Mouse (Mus musculus) liver, embryonic 12.5 days (tissue): ENCODE data around the gene Jazf1. TPM values are rescaled to one million over a fixed set of nuclear protein-coding genes. Genes with fewer than 3 reads are reported as not detected.

Experiments
- ATAC-seq: fragments of 200-750 bp; cut with Nextera tagmentation; 2 replicates; pipeline ENCODE4 v1.8.0; 2017; ENCODE audit warnings: moderate number of reproducible peaks, mild to moderate bottlenecking, moderate library complexity
- H3K27ac ChIP-seq: fragments of 300-500 bp; sonication (generic); 2 replicates; pipeline ENCODE4 v1.5.1; 2016; ENCODE audit warnings: mild to moderate bottlenecking
- H3K27me3 ChIP-seq: fragments of 300-500 bp; sonication (generic); replicated peaks from 2 replicates; pipeline ENCODE4 v1.6.1; 2016; ENCODE audit warnings: mild to moderate bottlenecking, moderate library complexity
- H3K36me3 ChIP-seq: fragments of 300-500 bp; sonication (generic); 2 replicates; pipeline ENCODE4 v1.6.1; 2016; ENCODE audit warnings: mild to moderate bottlenecking, moderate library complexity
- H3K4me1 ChIP-seq: fragments of 300-500 bp; sonication (generic); 2 replicates; pipeline ENCODE4 v1.6.1; 2016
- H3K4me2 ChIP-seq: fragments of 300-500 bp; sonication (generic); 2 replicates; pipeline ENCODE4 v1.6.1; 2016; ENCODE audit warnings: mild to moderate bottlenecking, moderate library complexity
- H3K4me3 ChIP-seq: fragments of 300-500 bp; sonication (generic); 2 replicates; pipeline ENCODE4 v1.5.1; 2016; ENCODE audit warnings: mild to moderate bottlenecking, moderate library complexity
- H3K9ac ChIP-seq: fragments of 300-500 bp; sonication (generic); 2 replicates; pipeline ENCODE4 v1.6.1; 2016; ENCODE audit warnings: mild to moderate bottlenecking, moderate library complexity
- H3K9me3 ChIP-seq: fragments of 300-500 bp; sonication (generic); replicated peaks from 2 replicates; pipeline ENCODE4 v1.6.1; 2016; ENCODE audit warnings: mild to moderate bottlenecking, moderate library complexity
- WGBS: fragments of 180-500 bp; shearing (Covaris S2); methylation state at CpG from one replicate; pipeline ENCODE4 v1.1.7; 2016; ENCODE audit not compliant: insufficient replicate concordance; 5-methylcytosine and 5-hydroxymethylcytosine counted together
- polyA plus RNA-seq: library from polyadenylated mRNA; unstranded; fragments of >200 nt; fragmentation: Nextera tagmentation; extraction: Ambion mirVana; gene quantifications from 2 replicates; pipeline ENCODE4 v1.2.1, GENCODE M21; 2016

The Jazf1 gene
- polyA plus RNA-seq, 1 experiment from 2014 or later = 1.3 TPM

GRCm38 (mm10) chr6:53045501-53045900 is 22.9 kb downstream of the Jazf1 start:
- no peaks in the 10 kb centered on the region for H3K9me3 ChIP-seq
- H3K4me1 ChIP-seq = no peaks in the 10 kb centered on the region
- no peak for ATAC-seq
- H3K27ac ChIP-seq = no peak overlapping the region
- WGBS = 45% methylated on average over 2 of the region's 2 CpGs
- no peaks in the 10 kb centered on the region for H3K27me3 ChIP-seq
- no peak overlapping the region for H3K9ac ChIP-seq
- no peak overlapping the region for H3K4me3 ChIP-seq
- H3K4me2 ChIP-seq = no peak overlapping the region
- H3K36me3 ChIP-seq = no peaks in the 10 kb centered on the region

- Histone ChIP-seq H3K27me3 (no peaks in the 10 kb centered on the region), H3K36me3 (no peaks in the 10 kb centered on the region), H3K9ac (no peak overlapping the region), H3K4me3 (no peak overlapping the region), H3K4me2 (no peak overlapping the region), H3K4me1 (no peaks in the 10 kb centered on the region), H3K9me3 (no peaks in the 10 kb centered on the region), H3K27ac (no peak overlapping the region)
- ATAC-seq = no peak
- 36% methylated on average over 3 of the region's 3 CpGs for WGBS
Measured at GRCm38 (mm10) chr6:53038176-53038575, 30.3 kb downstream of the Jazf1 start.

DNA sequence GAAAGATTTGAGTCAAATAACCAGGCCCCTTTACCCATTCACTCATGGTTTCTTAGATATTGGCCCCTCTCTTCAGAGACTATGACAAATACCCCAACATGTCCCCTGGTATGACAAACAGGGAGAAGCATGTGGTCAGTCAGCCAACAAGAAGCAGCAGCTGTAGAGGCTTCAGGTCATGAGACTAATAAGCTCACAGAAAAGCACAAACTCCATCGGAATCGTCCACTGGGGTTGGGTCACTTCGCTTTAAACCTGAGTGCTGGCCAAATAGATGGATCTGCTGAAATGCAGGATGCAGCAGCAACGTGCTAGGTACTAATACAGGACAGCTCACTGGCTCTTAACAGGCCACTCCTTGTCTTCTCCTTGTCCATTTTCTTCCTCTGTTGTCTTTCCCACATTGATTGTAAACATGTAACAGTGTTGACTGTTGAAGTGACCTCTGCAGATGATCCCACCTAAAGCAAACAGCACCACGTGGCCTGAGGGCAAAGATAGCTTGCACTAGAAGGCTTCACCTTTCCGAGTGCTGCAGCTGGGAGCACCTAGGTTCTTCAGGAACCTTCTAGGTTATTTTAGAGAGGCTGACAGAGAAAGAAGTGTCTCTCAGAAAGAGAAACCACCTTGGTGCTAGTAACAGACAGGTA is 33.9 kb downstream of the Jazf1 start:
- Histone ChIP-seq H3K36me3 (no peaks in the 10 kb centered on the region), H3K9me3 (no peaks in the 10 kb centered on the region), H3K4me1 (no peaks in the 10 kb centered on the region), H3K9ac (no peak overlapping the region), H3K27me3 (no peaks in the 10 kb centered on the region), H3K4me3 (no peak overlapping the region), H3K4me2 (no peak overlapping the region), H3K27ac (no peak overlapping the region)
- no peak for ATAC-seq
- WGBS = 61% methylated on average over 6 of the region's 6 CpGs

GRCm38 (mm10) chr6:53032730-53033484 is 35.5 kb downstream of the Jazf1 start:
- WGBS = 51% methylated on average over 4 of the region's 4 CpGs
- no peaks in the 10 kb centered on the region for H3K9me3 ChIP-seq
- H3K4me2 ChIP-seq = no peak overlapping the region
- no peaks in the 10 kb centered on the region for H3K4me1 ChIP-seq
- no peak overlapping the region for H3K4me3 ChIP-seq
- no peak for ATAC-seq
- H3K27me3 ChIP-seq = no peaks in the 10 kb centered on the region
- H3K9ac ChIP-seq = no peak overlapping the region
- H3K36me3 ChIP-seq = no peaks in the 10 kb centered on the region
- H3K27ac ChIP-seq = no peak overlapping the region

- no peak overlapping the region for H3K27ac ChIP-seq
- H3K36me3 ChIP-seq = no peaks in the 10 kb centered on the region
- H3K4me1 ChIP-seq = no peaks in the 10 kb centered on the region
- ATAC-seq = no peak
- WGBS = 62% methylated on average over 2 of the region's 2 CpGs
- H3K27me3 ChIP-seq = no peaks in the 10 kb centered on the region
- H3K9me3 ChIP-seq = no peaks in the 10 kb centered on the region
- no peak overlapping the region for H3K9ac ChIP-seq
- no peak overlapping the region for H3K4me3 ChIP-seq
- H3K4me2 ChIP-seq = no peak overlapping the region
Measured at GRCm38 (mm10) chr6:53022069-53022468, 46.4 kb downstream of the Jazf1 start.

GRCm38 (mm10) chr6:53021081-53021480 is 47.4 kb downstream of the Jazf1 start:
- no peaks in the 10 kb centered on the region for H3K4me1 ChIP-seq
- WGBS = 57% methylated on average over 2 of the region's 2 CpGs
- no peak for ATAC-seq
- no peaks in the 10 kb centered on the region for H3K27me3 ChIP-seq
- no peak overlapping the region for H3K4me2 ChIP-seq
- H3K9me3 ChIP-seq = no peaks in the 10 kb centered on the region
- H3K36me3 ChIP-seq = no peaks in the 10 kb centered on the region
- H3K4me3 ChIP-seq = no peak overlapping the region
- no peak overlapping the region for H3K27ac ChIP-seq
- H3K9ac ChIP-seq = no peak overlapping the region

GRCm38 (mm10) chr6:53017357-53018205 is 50.9 kb downstream of the Jazf1 start:
- Histone ChIP-seq H3K4me1 (no peaks in the 10 kb centered on the region), H3K4me3 (no peak overlapping the region), H3K4me2 (no peak overlapping the region), H3K9me3 (no peaks in the 10 kb centered on the region), H3K9ac (no peak overlapping the region), H3K36me3 (no peaks in the 10 kb centered on the region), H3K27ac (no peak overlapping the region), H3K27me3 (no peaks in the 10 kb centered on the region)
- 47% methylated on average over 4 of the region's 4 CpGs for WGBS
- no peak for ATAC-seq

DNA sequence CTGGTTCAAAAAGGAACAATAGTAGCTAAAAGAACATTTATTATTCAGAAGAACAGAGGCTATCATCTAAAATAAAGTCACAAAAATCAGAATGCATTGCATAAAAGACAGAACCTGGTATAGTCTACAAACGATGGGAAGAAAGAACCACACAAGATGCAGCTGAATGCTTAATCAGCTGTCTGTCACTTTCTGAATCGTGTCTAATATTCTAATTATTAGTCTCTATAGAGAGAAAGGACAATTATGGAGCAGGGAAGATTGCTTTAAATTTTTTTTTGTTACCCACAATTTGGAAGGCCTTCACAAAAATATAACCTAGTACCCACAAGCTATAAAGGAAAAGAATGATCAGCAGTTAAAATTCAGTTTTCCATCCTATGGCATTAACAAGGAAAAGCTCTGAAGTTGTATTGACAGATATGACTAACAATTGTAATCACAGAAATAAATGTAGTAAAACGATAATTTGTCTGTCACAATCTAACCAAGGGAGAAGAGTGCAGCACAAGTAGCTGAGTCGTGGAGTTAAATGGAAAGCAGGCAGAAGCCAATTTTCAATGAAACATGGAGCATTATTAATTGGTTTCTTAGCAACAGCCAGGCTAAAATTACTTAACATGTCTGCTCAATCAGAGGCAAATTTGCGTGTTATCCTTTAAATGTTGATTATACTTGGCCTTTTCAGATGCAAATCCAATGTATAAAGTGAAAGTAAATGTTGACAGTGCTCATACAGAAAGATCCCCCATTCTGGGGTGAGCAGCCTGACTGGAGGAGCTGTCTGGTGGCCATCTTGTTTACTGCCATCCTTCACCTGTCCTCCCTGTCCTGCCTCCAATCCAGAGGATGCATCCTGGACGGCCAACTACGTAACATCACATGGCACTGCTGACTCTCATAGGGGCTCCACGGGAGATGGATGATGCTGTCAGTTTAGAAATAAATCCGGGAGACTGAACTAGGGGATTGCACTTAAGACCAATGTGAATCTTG is 53.7 kb downstream of the Jazf1 start:
- Histone ChIP-seq H3K27me3 (no peaks in the 10 kb centered on the region), H3K4me1 (no peaks in the 10 kb centered on the region), H3K4me2 (no peak overlapping the region), H3K9ac (no peak overlapping the region), H3K27ac (no peak overlapping the region), H3K9me3 (no peaks in the 10 kb centered on the region), H3K4me3 (no peak overlapping the region), H3K36me3 (no peaks in the 10 kb centered on the region)
- WGBS = 70% methylated on average over 9 of the region's 9 CpGs
- no peak for ATAC-seq

DNA sequence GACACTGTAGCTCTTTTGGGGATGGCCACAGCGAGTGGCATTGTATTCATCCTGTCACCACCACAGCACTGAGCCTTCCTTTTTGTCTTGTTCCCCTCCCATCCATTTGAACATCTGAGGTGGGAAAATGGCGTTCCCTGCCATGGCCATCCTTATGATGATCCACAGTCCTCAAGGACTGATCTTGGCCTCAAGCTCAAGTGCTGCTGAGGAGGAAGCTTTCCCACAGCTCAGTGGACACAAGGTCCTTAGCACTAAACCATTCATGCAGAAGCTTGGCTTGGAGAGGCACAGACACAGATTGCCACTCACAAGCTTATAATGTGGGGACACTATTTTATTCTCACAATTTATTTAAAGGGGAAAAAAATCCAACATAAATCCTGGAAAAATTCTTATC is 58.1 kb downstream of the Jazf1 start:
- Histone ChIP-seq H3K9ac (no peak overlapping the region), H3K27me3 (no peaks in the 10 kb centered on the region), H3K4me3 (no peak overlapping the region), H3K9me3 (no peaks in the 10 kb centered on the region), H3K4me2 (no peak overlapping the region), H3K27ac (no peak overlapping the region), H3K36me3 (no peaks in the 10 kb centered on the region), H3K4me1 (no peaks in the 10 kb centered on the region)
- ATAC-seq = no peak
- 62% methylated on average over 2 of the region's 2 CpGs for WGBS

DNA sequence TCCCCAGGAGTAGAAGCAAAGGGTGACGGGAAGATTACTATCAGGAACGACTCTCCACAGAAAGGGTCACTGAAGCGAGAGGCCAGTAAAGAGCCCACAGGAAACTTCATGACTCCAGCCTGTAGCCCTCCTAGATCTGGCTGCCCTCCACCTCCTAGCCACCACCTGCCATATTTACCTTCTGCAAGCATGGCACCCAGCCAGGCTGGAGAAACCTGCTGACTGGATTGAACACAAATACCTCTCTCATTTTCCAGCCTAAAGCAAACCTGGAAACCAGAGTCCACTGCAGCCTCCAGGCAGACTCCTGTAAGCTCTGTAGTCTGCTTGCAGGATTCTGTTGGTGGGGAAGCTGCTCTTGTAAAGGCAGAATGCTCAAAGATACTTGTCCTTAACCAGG is 62.4 kb downstream of the Jazf1 start:
- Histone ChIP-seq H3K27me3 (no peaks in the 10 kb centered on the region), H3K27ac (no peak overlapping the region), H3K4me3 (no peak overlapping the region), H3K36me3 (no peaks in the 10 kb centered on the region), H3K9ac (no peak overlapping the region), H3K4me1 (no peaks in the 10 kb centered on the region), H3K4me2 (no peak overlapping the region), H3K9me3 (no peaks in the 10 kb centered on the region)
- 49% methylated on average over 3 of the region's 3 CpGs for WGBS
- no peak for ATAC-seq

DNA sequence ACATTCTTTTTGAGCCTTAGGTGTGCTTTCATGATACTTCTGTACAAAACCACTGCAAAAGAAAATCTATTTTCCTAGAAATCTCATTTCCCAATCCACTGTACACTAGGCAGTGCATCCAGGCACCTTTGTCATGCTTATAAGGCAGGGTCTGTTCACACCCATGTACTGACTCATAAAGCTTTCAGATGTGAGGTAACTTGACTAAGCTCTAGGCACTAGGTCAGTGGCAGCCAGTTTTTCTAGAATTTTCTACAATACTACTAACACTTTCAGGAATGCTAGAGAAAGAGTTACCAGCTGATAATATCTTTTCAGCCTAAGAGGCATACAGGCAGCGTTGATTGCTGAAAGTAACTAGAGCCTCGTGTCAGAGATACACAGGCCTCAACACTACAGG is 62.9 kb downstream of the Jazf1 start:
- Histone ChIP-seq H3K27me3 (no peaks in the 10 kb centered on the region), H3K27ac (no peak overlapping the region), H3K4me1 (no peaks in the 10 kb centered on the region), H3K4me3 (no peak overlapping the region), H3K36me3 (no peaks in the 10 kb centered on the region), H3K4me2 (no peak overlapping the region), H3K9ac (no peak overlapping the region), H3K9me3 (no peaks in the 10 kb centered on the region)
- ATAC-seq = no peak
- 57% methylated on average over 2 of the region's 2 CpGs for WGBS
